Mouse (Mus musculus): ENCODE data around the gene E2f1.

E2f1 gene

GRCm38 (mm10) chr2:154583906-154584872, 14.5 kb upstream of the E2f1 start:
- DNase-seq (ENCODE audit: inconsistent ontology term), result peak; percentile 36

GRCm38 (mm10) chr2:154581421-154581820, 11.7 kb upstream of the E2f1 start:
- no peak for DNase-seq (ENCODE audit: inconsistent ontology term)

GRCm38 (mm10) chr2:154580586-154580985, 10.9 kb upstream of the E2f1 start:
- DNase-seq (ENCODE audit: inconsistent ontology term), result peak; percentile 66

GRCm38 (mm10) chr2:154577744-154578067, 8.0 kb upstream of the E2f1 start:
- no peak for DNase-seq (ENCODE audit: inconsistent ontology term)

GRCm38 (mm10) chr2:154576876-154577743, 7.4 kb upstream of the E2f1 start:
- DNase-seq (ENCODE audit: inconsistent ontology term), result peak; percentile 63

GRCm38 (mm10) chr2:154574271-154574670, 4.6 kb upstream of the E2f1 start:
- DNase-seq (ENCODE audit: inconsistent ontology term), result peak; percentile 66

- DNase-seq (ENCODE audit: inconsistent ontology term), result no peak
Measured at GRCm38 (mm10) chr2:154572996-154573395, 3.3 kb upstream of the E2f1 start.

- peak; percentile 46 for DNase-seq (ENCODE audit: inconsistent ontology term)
Measured at GRCm38 (mm10) chr2:154571976-154572375, 2.3 kb upstream of the E2f1 start.

GRCm38 (mm10) chr2:154571266-154571665, 1.6 kb upstream of the E2f1 start:
- no peak for DNase-seq (ENCODE audit: inconsistent ontology term)

- DNase-seq (ENCODE audit: inconsistent ontology term), result no peak
Measured at GRCm38 (mm10) chr2:154570666-154571065, 974 bp upstream of the E2f1 start.

GRCm38 (mm10) chr2:154569071-154569748, 482 bp downstream of the E2f1 start:
- DNase-seq (ENCODE audit: inconsistent ontology term), result peak; percentile 85

GRCm38 (mm10) chr2:154568329-154569070, 1.2 kb downstream of the E2f1 start:
- DNase-seq (ENCODE audit: inconsistent ontology term), result peak; percentile 48

GRCm38 (mm10) chr2:154567766-154568165, 1.9 kb downstream of the E2f1 start:
- no peak for DNase-seq (ENCODE audit: inconsistent ontology term)

GRCm38 (mm10) chr2:154566641-154567040, 3.1 kb downstream of the E2f1 start:
- no peak for DNase-seq (ENCODE audit: inconsistent ontology term)

GRCm38 (mm10) chr2:154565562-154565961, 4.1 kb downstream of the E2f1 start:
- DNase-seq (ENCODE audit: inconsistent ontology term), result no peak

- no peak for DNase-seq (ENCODE audit: inconsistent ontology term)
Measured at GRCm38 (mm10) chr2:154563612-154564170, 6.0 kb downstream of the E2f1 start.

- DNase-seq (ENCODE audit: inconsistent ontology term), result peak; percentile 54
Measured at GRCm38 (mm10) chr2:154558264-154559039, 11.2 kb downstream of the E2f1 start, which contains the start of gene Necab3. Necab3 (minus strand) TSS chr2:154558890.

GRCm38 (mm10) chr2:154557184-154557832, 12.4 kb downstream of the E2f1 start:
- DNase-seq (ENCODE audit: inconsistent ontology term), result no peak

- DNase-seq (ENCODE audit: inconsistent ontology term), result peak; percentile 74
Measured at GRCm38 (mm10) chr2:154555235-154555634, 14.5 kb downstream of the E2f1 start.

Measured in Muller cell, postnatal 12 days (primary cell).